Mouse (Mus musculus): ENCODE measurements at regions not wholly inside any gene's neighbourhood (a gene's known extent, or its start where the extent isn't known, plus 50 kb on each side); places are given as distances from the start of the nearest gene placed in this dataset.

DNA sequence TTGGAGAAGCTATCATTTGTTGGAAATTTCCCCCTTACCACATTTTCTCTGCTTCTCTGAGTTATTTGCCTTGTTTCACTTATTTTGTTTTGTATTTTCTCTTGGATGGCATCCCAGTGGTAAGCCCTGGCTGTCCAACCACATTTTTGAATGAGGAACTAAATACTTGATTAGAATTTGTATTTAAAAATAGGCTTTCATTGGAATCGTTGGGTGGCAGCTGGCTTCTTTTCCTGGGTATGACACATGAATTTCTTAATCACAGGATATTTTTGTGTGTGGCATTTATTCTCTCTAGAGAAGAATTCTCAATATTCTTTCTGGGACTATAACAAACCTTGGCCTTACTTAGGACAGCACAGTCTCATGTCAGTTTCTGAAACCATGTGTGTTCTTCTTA, 286.5 kb downstream of the Gm11146 start:
- DNase-seq (ENCODE audit: low spot score) = no peak

GRCm38 (mm10) chr16:77313195-77313594, 288.7 kb downstream of the Gm11146 start:
- no peak for DNase-seq (ENCODE audit: low spot score)

GRCm38 (mm10) chr16:77301270-77302171, 288.0 kb downstream of the Usp25 start:
- no peak for DNase-seq (ENCODE audit: low spot score)

- DNase-seq (ENCODE audit: low spot score) = no peak
These were observed 287.2 kb downstream of the Usp25 start for GRCm38 (mm10) chr16:77300572-77301213.

- no peak for DNase-seq (ENCODE audit: low spot score)
These were observed 282.3 kb downstream of the Usp25 start for GRCm38 (mm10) chr16:77295574-77296355.

DNA sequence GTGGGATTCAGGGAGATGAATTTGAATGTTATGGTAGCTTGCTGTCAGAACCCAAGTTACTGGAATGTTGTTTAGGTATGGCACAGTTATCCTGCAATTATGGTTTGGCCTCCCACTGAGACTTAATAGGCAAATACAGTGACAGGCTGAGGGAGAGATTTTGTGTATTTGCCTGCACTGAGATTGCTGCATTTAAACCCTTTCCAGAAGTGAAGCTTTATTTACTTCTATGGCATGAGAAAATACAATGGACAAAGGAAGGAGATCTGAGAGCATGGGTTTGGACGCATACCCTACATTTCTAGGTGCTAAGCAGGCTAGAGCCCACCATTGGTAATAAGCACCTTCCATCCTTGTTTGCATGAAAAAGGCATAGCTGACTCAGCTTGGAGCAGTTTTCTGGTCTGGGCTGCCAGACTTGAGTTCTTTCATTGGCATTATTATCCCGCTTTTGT, 278.8 kb downstream of the Usp25 start:
- DNase-seq (ENCODE audit: low spot score) = no peak

DNA sequence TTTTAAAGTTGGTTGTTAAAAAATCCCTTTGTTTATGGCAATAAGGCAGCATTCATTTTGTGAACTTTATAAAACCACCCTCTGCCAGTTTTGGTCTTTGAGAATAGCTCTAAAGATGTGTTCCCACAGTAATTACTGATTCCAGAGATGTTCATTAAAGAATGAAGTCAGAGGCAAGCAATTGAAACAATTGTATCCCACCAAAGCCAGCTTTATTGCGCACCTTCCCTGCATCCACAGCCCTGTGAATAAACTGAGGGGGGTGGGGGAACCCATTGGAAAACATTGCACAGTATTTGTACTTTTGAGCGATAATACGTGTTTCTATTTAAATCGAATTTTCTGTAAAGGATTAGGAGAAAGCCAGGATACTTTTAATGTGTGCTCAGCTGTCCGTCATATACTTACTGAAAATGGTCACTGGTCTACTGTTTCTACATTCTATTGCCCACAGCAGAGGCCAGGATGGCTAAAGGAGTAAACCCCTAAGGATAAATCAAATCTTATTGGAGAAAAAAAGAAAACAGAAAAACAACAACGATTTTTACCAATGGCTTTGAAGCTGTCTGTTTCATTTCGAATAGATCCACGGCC, 278.3 kb downstream of the Usp25 start:
- DNase-seq (ENCODE audit: low spot score) = no peak

GRCm38 (mm10) chr16:77284205-77284604, 270.7 kb downstream of the Usp25 start:
- DNase-seq (ENCODE audit: low spot score) = no peak

GRCm38 (mm10) chr16:77279916-77280315, 266.4 kb downstream of the Usp25 start:
- DNase-seq (ENCODE audit: low spot score) = no peak

DNA sequence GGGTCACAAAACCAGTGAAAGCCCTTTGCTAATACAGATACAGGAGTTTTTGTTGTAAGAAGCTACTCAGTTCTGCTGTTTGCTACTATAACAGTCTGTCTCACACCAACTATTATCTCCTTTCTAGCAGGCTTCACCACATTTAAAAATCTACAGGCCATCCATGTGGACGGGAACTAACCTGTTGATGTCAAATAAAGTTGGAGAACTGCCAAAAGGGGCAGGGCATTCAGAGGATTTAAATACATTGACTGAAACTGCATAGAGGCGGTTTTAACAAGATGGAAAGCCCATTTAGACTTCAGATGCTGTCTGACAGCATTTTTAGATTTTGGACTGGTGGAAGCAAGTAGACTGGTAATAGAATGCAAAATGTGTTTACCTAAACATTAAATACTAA, 266.0 kb downstream of the Usp25 start:
- DNase-seq (ENCODE audit: low spot score) = no peak

DNA sequence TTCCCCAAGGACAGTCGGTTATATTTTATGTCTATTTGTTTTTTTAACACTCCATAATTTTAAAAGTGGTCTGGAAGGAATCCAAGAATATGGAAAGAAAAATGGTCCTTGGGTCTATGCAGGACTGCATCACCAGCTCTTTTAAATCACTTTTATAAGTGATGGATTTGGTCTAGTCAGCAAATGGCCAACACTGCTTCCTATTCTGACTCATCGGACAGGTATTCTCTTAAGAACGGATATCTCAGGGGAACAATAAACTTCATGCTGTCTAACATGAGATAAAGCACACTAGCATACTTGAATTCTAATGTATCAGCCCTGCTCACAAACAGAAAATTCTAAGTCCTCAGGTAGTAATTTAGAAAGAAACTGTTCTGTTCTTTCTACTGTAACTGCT, 259.8 kb downstream of the Usp25 start:
- no peak for DNase-seq (ENCODE audit: low spot score)

- no peak for DNase-seq (ENCODE audit: low spot score)
These were observed 255.4 kb downstream of the Usp25 start for GRCm38 (mm10) chr16:77268926-77269325.

DNA sequence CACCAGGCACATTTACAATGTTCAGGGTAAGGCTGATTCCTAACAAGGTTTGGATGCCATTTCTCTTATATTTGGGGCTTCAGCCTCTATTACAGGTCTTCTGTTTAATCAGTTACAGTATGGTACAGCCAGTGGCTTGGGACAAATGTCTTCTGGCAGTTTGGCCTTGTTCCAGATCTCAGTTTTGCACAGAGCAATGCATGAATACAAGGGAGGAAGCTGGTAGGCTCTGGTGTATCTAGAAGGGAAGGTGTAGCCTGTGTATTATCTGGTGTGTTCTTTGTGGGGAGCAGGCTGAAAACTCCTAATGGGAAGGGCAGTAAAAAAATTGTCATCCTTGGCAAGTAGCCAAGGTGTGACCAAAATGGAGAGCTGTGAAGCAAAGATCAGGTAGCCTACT, 254.2 kb downstream of the Usp25 start:
- DNase-seq (ENCODE audit: low spot score) = no peak

DNA sequence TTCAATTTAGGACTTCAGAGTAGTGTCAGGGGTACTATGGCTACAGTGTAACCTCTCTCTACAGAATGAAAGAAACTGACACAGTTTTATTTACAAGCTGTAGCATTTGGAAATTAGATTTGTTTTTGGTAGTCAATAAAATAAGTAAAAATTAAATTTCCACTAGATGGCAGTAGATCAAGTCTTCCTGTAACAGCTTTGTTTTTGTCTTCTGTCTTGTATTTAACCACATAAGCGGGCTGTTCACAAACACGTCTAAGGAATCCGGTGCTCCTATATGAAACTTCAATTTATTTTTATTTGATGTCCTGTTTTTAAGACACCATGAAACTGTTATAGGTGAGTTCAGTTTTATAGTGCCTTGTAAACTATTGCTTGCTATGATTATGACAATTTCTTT, 238.8 kb downstream of the Usp25 start:
- no peak for DNase-seq (ENCODE audit: low spot score)

DNA sequence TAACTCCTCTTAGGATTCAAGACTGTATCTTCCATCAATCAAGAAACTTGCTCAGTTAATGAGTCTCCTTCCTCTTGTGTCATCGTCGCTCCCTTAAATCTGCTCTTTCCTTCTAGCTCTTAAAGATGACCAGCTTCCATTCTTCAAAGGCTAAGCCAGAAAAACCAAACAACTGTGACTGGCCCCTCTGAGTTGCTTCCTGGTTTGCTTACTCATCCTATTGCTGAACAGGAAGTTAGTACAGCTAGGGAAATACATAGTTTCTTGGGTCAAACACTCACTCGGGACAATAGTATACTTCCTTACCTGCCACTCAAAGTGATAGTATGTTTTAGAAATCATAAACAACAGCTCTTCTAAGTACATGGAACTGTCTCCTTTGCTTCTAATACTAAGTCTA, 237.9 kb downstream of the Usp25 start:
- no peak for DNase-seq (ENCODE audit: low spot score)

- no peak for DNase-seq (ENCODE audit: low spot score)
These were observed 227.4 kb downstream of the Usp25 start for GRCm38 (mm10) chr16:77240876-77241275.

DNA sequence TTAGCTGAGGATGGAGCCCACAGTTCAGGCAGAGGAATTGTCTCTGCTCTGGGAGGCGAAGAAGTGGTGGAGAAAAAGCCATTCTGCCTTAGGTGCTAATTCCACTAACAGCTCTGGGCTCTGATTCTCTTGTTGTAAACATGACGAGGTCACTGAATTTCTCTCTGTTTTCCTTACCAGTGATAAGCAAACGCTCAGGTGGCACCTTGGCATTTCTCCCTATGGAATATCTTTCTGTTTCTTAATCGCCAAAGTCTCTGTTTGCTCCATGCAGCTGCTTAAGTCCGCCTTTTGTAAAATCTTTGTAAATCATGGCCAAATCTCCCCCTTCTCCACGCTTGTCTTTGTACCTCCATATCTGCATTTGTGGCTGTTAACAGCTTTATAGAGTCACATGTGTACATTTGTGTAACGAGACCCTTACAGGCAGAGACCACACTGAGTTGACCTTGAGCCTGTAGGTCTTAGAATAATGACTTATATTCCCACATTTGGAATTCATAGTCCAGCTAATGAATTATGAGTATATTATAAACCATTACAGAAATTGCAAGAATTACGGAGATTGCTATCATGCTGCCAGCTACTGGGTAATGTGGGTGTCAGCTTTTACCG, 225.8 kb downstream of the Usp25 start:
- DNase-seq (ENCODE audit: low spot score) = no peak

DNA sequence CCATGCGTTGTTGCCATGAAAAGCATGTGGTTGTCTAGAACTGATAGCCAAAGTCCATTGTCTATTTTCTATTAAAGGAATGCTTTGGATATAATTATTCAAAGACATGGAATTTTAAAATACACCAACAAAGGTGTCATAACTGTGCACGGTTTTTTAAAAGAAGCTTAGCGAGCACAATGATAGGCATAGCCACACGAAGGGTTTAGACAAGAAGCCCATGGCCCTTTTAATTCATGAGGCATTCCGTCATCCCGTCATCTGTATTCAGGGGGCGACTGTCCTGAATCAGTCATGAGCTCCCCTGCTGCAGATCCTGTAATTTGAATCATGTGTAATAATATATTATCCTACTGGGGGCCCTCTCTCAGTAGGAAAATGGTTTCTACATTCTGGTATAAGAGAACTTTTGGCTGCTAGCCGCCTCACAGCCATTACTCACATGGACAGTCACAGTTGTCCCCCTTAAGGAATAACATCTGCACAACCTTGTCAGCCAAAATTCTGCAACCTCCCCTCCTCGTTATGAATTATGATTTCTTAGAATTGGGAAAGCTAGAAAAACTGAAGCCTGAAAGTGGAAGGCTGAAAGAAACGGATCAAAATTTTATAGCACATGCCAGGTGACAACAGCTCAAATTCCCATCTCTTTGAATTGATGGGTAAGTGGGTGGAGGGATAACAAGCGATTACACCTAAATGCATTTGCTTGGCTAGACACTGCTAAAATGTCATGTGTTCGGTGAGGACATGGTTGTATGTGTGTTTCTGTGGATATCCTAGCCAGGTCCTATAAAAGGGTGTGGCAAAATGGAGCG, 225.1 kb downstream of the Usp25 start:
- DNase-seq (ENCODE audit: low spot score) = no peak

DNA sequence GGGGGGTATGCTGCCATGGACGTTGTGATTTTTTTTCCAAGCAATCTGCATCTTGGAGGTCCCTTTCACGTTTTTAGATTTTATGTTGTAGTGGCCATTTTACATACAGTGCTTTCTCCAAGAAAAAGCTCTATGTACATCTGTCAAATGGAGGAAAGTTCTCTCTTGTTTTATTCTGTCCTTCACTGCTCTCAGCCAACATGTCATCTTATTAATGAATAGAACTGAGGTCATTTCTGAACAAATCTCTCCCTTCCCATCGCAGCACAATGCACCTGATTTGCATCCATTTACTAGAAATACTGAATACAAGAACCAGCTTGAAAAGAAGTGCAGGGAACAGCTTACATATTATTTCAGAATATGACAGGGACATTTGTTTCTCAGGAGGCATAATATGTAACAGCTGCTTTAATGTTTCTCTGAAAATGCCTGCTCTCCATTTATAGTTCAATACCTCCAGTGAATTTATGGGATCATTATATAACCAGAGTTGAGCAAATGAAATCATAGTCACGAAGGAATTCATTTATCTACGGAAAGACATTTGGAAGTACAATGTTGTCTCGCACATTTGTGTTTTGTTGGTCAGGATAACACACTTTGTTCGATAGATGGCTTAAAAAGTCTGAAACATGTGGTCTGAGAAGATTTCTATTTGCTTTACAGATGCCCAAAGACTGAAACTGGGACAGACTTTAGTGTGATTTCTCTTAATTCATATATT, 224.3 kb downstream of the Usp25 start:
- DNase-seq (ENCODE audit: low spot score) = no peak

- no peak for DNase-seq (ENCODE audit: low spot score)
These were observed 223.7 kb downstream of the Usp25 start for GRCm38 (mm10) chr16:77237272-77237603.
